Mouse (Mus musculus): ENCODE measurements around the gene Nxpe4. TPM values are rescaled to one million over a fixed set of nuclear protein-coding genes. Genes with fewer than 3 reads are reported as not detected.
"Not testable (repeated sequence)": the region's sequence is repeated elsewhere in the genome, so short reads cannot be mapped to it uniquely, and the experiment has no call there.

The Nxpe4 gene
- polyA plus RNA-seq, 1 experiment = 0.22 TPM

DNA sequence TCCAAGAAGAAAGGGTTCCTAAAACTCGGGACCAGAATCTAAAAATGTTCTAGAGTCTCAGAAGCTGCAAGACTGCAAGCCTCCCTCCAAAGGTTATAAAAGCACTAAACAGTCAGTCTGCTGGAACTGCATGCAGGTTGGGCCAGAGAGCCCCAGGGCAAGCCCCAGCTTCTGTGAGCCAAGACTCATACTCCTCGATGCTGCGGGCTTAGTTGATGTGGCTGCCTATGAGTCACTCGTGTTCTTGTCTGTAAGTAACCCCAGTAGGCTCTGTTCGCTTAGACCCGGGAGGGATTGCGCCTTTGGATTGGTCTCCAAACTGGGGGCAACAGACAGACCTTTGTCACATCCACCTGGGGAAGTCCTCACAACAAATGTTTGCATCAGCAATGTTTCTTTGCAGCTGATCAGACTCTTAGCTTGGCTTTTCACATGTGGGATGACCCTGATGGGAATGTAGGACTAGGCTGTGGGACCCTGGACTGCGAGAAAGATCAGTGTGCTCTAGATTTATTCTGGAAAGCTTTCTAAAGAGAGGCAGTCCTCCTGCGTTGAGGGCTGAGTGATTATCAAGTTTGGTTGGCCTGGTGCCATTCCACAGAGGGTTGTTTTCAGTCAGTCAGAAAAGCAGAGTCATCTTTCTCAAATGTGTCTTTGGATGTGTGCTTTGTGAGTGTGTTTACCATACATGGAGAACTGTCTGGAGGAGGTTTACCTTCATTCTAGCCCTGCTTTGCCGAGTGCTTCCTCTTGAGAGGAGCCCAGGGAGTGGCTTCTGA, 245.9 kb downstream of the Nxpe4 start:
- H3K9me3 ChIP-seq (ENCODE audit: control insufficient read depth, low read length) = no peaks in the 10 kb centered on the region
- H3K4me3 ChIP-seq (replicated peaks) = no peak overlapping the region
- H3K36me3 ChIP-seq (ENCODE audit: control insufficient read depth) = no peaks in the 10 kb centered on the region
- TF ChIP-seq GATA1 (IDR thresholded peaks at IDR 0.05; ENCODE audit: low read length) (no peak), TAL1 (IDR thresholded peaks at IDR 0.05; ENCODE audit: low read length) (no peak)
- no peaks in the 10 kb centered on the region for H3K27me3 ChIP-seq (ENCODE audit: control insufficient read depth)
- H3K4me1 ChIP-seq (ENCODE audit: control insufficient read depth) = peaks cover 15% of the 10 kb centered on the region

DNA sequence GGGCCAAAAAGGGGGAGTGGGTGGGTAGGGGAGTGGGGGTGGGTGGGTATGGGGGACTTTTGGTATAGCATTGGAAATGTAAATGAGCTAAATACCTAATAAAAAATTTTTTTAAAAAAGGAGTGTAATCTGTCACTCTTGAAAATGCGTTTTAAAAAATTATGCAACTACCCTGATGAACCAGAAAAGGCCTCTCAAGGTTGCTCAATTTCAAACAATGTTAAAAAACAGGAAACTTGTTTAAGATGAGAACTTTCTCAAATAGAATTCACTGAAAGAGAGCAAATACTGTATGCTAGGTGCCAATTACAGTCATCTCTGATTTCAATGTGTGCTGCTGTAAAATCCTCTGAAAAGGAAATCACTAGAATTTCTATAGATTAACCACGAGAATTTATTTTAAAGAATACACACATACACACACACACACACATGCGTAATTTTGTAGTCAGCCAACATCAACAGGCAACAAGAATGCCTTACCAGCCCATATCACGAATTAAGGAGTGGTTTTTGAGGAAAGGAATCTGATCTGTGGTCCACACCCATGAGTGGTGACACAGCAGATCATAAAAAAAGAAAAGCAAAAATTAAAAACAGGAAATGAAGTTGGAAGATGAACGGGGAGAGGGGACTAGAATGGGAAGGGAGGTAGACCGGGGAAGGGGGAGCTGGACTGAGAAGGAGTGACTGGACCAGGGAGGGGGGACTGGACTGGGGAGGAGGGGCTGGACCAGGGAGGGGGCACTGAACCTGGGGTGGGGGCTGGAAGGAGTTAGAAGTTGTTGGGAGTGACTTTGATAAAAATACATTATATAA, 248.6 kb downstream of the Nxpe4 start:
- TF ChIP-seq TAL1 (IDR thresholded peaks at IDR 0.05; ENCODE audit: low read length) (no peak), GATA1 (IDR thresholded peaks at IDR 0.05; ENCODE audit: low read length) (no peak)
- H3K4me1 ChIP-seq (ENCODE audit: control insufficient read depth) = peaks cover 17% of the 10 kb centered on the region
- H3K36me3 ChIP-seq (ENCODE audit: control insufficient read depth) = no peaks in the 10 kb centered on the region
- H3K27me3 ChIP-seq (ENCODE audit: control insufficient read depth) = no peaks in the 10 kb centered on the region; the same call in 1 of the 2 replicates
- H3K9me3 ChIP-seq (ENCODE audit: control insufficient read depth, low read length) = no peaks in the 10 kb centered on the region
- no peak overlapping the region for H3K4me3 ChIP-seq (replicated peaks)

GRCm38 (mm10) chr9:48413591-48413990, 251.8 kb downstream of the Nxpe4 start:
- Histone ChIP-seq H3K36me3 (ENCODE audit: control insufficient read depth) (no peaks in the 10 kb centered on the region), H3K4me3 (replicated peaks) (no peak overlapping the region), H3K4me1 (ENCODE audit: control insufficient read depth) (peaks cover 12% of the 10 kb centered on the region), H3K9me3 (ENCODE audit: control insufficient read depth, low read length) (no peaks in the 10 kb centered on the region), H3K27me3 (ENCODE audit: control insufficient read depth) (peaks cover 2% of the 10 kb centered on the region)
- TF ChIP-seq GATA1 (IDR thresholded peaks at IDR 0.05; ENCODE audit: low read length) (no peak), TAL1 (IDR thresholded peaks at IDR 0.05; ENCODE audit: low read length) (no peak)

- H3K4me3 ChIP-seq (replicated peaks); H3K9me3 ChIP-seq (ENCODE audit: control insufficient read depth, low read length); H3K27me3 ChIP-seq (ENCODE audit: control insufficient read depth); H3K36me3 ChIP-seq (ENCODE audit: control insufficient read depth); H3K4me1 ChIP-seq (ENCODE audit: control insufficient read depth): not testable (repeated sequence)
These were observed 255.5 kb downstream of the Nxpe4 start for GRCm38 (mm10) chr9:48417366-48417765.

DNA sequence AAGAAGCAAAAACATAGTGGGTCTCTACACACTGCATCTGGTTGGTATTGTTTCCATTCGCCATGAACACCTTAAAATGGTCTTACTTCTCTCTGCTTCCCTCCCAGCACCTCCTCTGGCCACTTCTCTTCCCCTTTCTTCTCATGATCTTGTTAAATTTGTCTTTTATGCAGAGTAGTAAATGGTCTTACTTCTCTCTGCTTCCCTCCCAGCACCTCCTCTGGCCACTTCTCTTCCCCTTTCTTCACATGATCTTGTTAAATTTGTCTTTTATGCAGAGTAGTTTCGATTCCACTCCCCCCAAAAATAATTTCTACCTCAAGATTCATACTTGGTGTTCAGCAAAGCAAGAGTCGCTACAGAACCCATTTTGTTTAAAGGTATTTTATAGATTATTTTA, 256.2 kb downstream of the Nxpe4 start:
- Histone ChIP-seq H3K9me3 (ENCODE audit: control insufficient read depth, low read length) (no peaks in the 10 kb centered on the region), H3K36me3 (ENCODE audit: control insufficient read depth) (peaks cover 2% of the 10 kb centered on the region), H3K27me3 (ENCODE audit: control insufficient read depth) (peaks cover 2% of the 10 kb centered on the region), H3K4me1 (ENCODE audit: control insufficient read depth) (peaks cover 9% of the 10 kb centered on the region), H3K4me3 (replicated peaks) (no peak overlapping the region)
- TF ChIP-seq GATA1 (IDR thresholded peaks at IDR 0.05; ENCODE audit: low read length) (no peak), TAL1 (IDR thresholded peaks at IDR 0.05; ENCODE audit: low read length) (no peak)

DNA sequence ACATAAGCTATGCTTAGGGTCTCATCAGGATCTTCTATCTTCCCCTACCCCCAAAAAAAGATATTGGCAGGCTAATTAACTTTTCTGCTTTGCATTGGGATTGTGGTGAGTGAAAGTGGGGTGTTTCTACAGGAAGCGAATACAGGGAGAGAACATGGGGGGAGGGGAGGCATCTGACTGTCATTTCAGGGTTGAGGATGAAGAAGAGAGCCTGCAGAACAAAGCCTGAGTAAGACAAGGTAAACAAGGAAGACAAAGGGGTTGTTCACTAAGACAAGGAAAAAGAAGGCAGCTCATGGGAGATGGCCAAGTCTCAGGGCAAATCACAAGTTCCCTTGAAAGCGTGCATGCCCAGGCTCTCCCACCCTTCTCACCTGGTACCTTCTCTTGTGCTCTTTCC, 256.6 kb downstream of the Nxpe4 start:
- H3K27me3 ChIP-seq (ENCODE audit: control insufficient read depth) = peaks cover 2% of the 10 kb centered on the region
- TF ChIP-seq GATA1 (IDR thresholded peaks at IDR 0.05; ENCODE audit: low read length) (no peak), TAL1 (IDR thresholded peaks at IDR 0.05; ENCODE audit: low read length) (no peak)
- no peak overlapping the region for H3K4me3 ChIP-seq (replicated peaks)
- no peaks in the 10 kb centered on the region for H3K9me3 ChIP-seq (ENCODE audit: control insufficient read depth, low read length)
- H3K36me3 ChIP-seq (ENCODE audit: control insufficient read depth) = peaks cover 2% of the 10 kb centered on the region
- H3K4me1 ChIP-seq (ENCODE audit: control insufficient read depth) = peaks cover 5% of the 10 kb centered on the region

DNA sequence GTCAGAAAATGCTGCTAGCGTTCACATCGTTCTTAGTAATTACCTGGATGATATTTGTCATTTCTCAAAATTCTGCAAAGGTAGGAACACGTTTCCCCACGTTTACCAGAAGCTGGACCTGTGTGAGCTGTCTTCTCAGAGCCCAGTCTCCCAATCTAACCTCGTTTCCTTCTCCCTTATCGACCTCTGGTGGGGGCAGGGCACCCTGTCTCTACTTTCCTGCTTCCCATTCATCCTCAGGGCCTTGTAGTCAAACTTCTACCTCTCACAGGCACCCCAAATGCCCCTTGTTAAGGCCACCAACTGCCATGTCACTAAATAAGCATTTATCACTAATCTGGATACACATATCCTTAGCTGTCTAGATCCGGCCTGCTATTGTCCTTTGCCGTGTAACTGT, 257.0 kb downstream of the Nxpe4 start:
- no peak overlapping the region for H3K4me3 ChIP-seq (replicated peaks)
- TF ChIP-seq GATA1 (IDR thresholded peaks at IDR 0.05; ENCODE audit: low read length) (no peak), TAL1 (IDR thresholded peaks at IDR 0.05; ENCODE audit: low read length) (no peak)
- H3K4me1 ChIP-seq (ENCODE audit: control insufficient read depth) = peaks cover 2% of the 10 kb centered on the region
- H3K36me3 ChIP-seq (ENCODE audit: control insufficient read depth) = peaks cover 2% of the 10 kb centered on the region
- H3K9me3 ChIP-seq (ENCODE audit: control insufficient read depth, low read length) = no peaks in the 10 kb centered on the region
- peaks cover 2% of the 10 kb centered on the region for H3K27me3 ChIP-seq (ENCODE audit: control insufficient read depth)

- no peak for TF ChIP-seq TAL1 (IDR thresholded peaks at IDR 0.05; ENCODE audit: low read length)
- no peak for TF ChIP-seq GATA1 (IDR thresholded peaks at IDR 0.05; ENCODE audit: low read length)
- peaks cover 2% of the 10 kb centered on the region for H3K27me3 ChIP-seq (ENCODE audit: control insufficient read depth)
- peaks cover 2% of the 10 kb centered on the region for H3K36me3 ChIP-seq (ENCODE audit: control insufficient read depth)
- H3K4me1 ChIP-seq (ENCODE audit: control insufficient read depth) = no peaks in the 10 kb centered on the region; the same call in 1 of the 2 replicates
- no peak overlapping the region for H3K4me3 ChIP-seq (replicated peaks)
- H3K9me3 ChIP-seq (ENCODE audit: control insufficient read depth, low read length) = no peaks in the 10 kb centered on the region
These were observed 258.6 kb downstream of the Nxpe4 start for GRCm38 (mm10) chr9:48420437-48420836.

DNA sequence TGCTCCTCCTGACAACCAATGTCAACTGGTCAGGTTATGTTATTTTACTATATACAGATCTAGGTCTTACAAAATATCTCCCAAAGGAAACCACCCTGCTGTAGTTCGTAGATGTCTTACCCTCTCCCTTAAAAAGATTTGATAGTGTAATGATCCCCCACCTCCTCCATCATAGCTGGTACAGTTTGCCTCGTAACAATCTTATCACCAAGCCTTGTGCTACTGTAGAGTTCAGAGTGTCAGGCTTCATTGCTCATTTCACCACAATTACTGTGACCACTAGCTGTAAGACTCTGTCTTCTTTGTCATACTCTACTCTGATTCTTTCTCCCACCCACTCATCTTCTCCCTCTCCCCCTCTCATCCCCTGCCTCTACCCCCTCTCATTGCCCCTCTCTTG, 259.2 kb downstream of the Nxpe4 start:
- peaks cover 2% of the 10 kb centered on the region for H3K27me3 ChIP-seq (ENCODE audit: control insufficient read depth)
- peaks cover 2% of the 10 kb centered on the region for H3K36me3 ChIP-seq (ENCODE audit: control insufficient read depth)
- TF ChIP-seq GATA1 (IDR thresholded peaks at IDR 0.05; ENCODE audit: low read length) (no peak), TAL1 (IDR thresholded peaks at IDR 0.05; ENCODE audit: low read length) (no peak)
- no peak overlapping the region for H3K4me3 ChIP-seq (replicated peaks)
- no peaks in the 10 kb centered on the region for H3K9me3 ChIP-seq (ENCODE audit: control insufficient read depth, low read length)
- H3K4me1 ChIP-seq (ENCODE audit: control insufficient read depth) = no peaks in the 10 kb centered on the region; the same call in 1 of the 2 replicates
